Mouse (Mus musculus): ENCODE measurements around the gene Rapgef2. TPM values are rescaled to one million over a fixed set of nuclear protein-coding genes. Genes with fewer than 3 reads are reported as not detected.

Rapgef2 gene
- 9.4 and 11.2 TPM in 2 replicates for polyA plus RNA-seq (2015; fragmentation: Nextera tagmentation; extraction: Ambion mirVana)

DNA sequence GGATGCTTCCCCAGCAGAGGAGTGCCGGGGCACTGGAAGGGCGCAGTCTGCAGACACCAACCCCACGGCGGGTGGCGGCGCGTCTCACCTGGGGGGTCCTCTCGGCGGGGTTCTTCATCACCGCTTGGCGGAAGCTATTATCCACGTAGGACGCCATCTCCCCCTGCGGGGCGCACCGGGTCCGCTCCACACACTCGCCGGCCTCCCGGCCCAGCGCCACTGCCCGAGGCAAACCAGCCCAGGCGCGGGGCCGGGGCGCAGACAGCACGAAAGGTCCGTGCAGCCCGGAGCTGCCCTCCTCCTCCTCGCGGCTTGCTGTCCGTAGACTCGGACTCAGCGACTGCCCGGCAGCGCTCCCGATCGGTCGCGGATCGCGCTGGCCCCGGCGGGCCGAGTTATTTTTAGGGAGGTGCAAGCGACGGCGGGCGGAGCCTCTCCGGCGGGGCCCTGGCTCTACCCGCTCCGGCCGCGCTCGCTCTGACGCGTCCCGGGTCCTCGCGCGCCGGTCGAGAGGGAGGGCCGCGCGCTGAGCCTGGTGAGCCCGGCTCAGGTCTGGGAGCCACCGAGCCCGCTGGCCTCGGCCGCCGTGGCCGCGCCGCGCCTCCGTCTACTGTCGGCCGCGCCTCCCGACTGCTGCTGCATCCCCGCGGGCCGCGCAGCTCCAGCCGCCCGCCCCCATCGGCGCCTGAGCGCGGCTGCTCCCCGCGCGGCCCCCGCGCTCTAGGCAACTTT lies at the start of gene Rapgef2:
TSS of gene Rapgef2 (minus strand) at position 142 of the 732 bp plus-strand sequence.

Other genes starting within 250 kb of the Rapgef2 start
- not detected in 2 replicates for gene Gm17359, start 50.1 kb upstream of the Rapgef2 start, polyA plus RNA-seq (2015; fragmentation: Nextera tagmentation; extraction: Ambion mirVana)